Mouse (Mus musculus): ENCODE data around the gene Ptprd.

- TF ChIP-seq CTCF (conservative IDR thresholded peaks at IDR 0.05; ENCODE audit: low read length) (no peak), NANOG (IDR thresholded peaks at IDR 0.05; ENCODE audit: borderline replicate concordance, low read length) (no peak), POU5F1 (IDR thresholded peaks at IDR 0.05; ENCODE audit: borderline replicate concordance, low read length) (no peak)
Measured at GRCm38 (mm10) chr4:77155561-77155960, 1056.2 kb downstream of the Ptprd start.
